Mouse (Mus musculus): ENCODE results near the gene Pan3.

GRCm38 (mm10) chr5:147466361-147466760 is 36.4 kb downstream of the Pan3 start:
- TF ChIP-seq GATA1 (IDR thresholded peaks at IDR 0.05; ENCODE audit: low read depth, low read length) = peak; percentile 44; the same call in 1 of the 2 replicates
- TF ChIP-seq POLR2AphosphoS2 (IDR thresholded peaks at IDR 0.05; ENCODE audit: low read length) = no peak
- no peak for TF ChIP-seq NRF1 (IDR thresholded peaks at IDR 0.05; ENCODE audit: insufficient read depth, low read depth, low read length, poor library complexity, severe bottlenecking)
- TF ChIP-seq ZNF384 (IDR thresholded peaks at IDR 0.05; ENCODE audit: low read depth, low read length) = peak; percentile 50; the same call in 1 of the 2 replicates
- TF ChIP-seq CTCF (IDR thresholded peaks at IDR 0.05 in 2 of 3, conservative IDR thresholded peaks at IDR 0.05 in 1 of 3; ENCODE audit: control insufficient read depth in 1 of 3, insufficient read depth in 1 of 3, low read depth in 2 of 3, low read length in 3 of 3, poor library complexity in 1 of 3, severe bottlenecking in 1 of 3) = no peak
- TF ChIP-seq USF2 (IDR thresholded peaks at IDR 0.05; ENCODE audit: borderline replicate concordance in 1 of 2, insufficient read depth in 1 of 2, low read depth in 1 of 2, low read length in 2 of 2) = no peak
- no peak for TF ChIP-seq ZMIZ1 (IDR thresholded peaks at IDR 0.05; ENCODE audit: low read depth, low read length)
- no peak for TF ChIP-seq HCFC1 (IDR thresholded peaks at IDR 0.05; ENCODE audit: low read depth, low read length)
- peak; percentile 51 to 56; a peak in 2 of 4 replicates for TF ChIP-seq EP300 (IDR thresholded peaks at IDR 0.05; ENCODE audit: low read depth in 1 of 2, low read length in 2 of 2)
- no peak for TF ChIP-seq MXI1 (IDR thresholded peaks at IDR 0.05; ENCODE audit: low read depth, low read length)
- TF ChIP-seq POLR2A (IDR thresholded peaks at IDR 0.05; ENCODE audit: control insufficient read depth in 1 of 2, insufficient read depth in 1 of 2, low read depth in 1 of 2, low read length in 2 of 2, poor library complexity in 1 of 2) = no peak
- TF ChIP-seq CHD1 (IDR thresholded peaks at IDR 0.05; ENCODE audit: low read depth, low read length) = no peak
